Mouse (Mus musculus) 3134 (cell line): ENCODE data around the gene Itih2.

Experiments
- DNase-seq: peaks from one replicate; pipeline ENCODE4 v3.0.0-alpha.2; 2011; ENCODE audit warnings: low spot score; ENCODE audit not compliant: insufficient read length; ENCODE audit errors: extremely low read depth

Gene Itih2

GRCm38 (mm10) chr2:10047758-10048436 is 83.3 kb downstream of the Itih2 start:
- peak; percentile 56 for DNase-seq
